8 mouse cellular contexts compared by ENCODE assay signal in the genomic region with DNA sequence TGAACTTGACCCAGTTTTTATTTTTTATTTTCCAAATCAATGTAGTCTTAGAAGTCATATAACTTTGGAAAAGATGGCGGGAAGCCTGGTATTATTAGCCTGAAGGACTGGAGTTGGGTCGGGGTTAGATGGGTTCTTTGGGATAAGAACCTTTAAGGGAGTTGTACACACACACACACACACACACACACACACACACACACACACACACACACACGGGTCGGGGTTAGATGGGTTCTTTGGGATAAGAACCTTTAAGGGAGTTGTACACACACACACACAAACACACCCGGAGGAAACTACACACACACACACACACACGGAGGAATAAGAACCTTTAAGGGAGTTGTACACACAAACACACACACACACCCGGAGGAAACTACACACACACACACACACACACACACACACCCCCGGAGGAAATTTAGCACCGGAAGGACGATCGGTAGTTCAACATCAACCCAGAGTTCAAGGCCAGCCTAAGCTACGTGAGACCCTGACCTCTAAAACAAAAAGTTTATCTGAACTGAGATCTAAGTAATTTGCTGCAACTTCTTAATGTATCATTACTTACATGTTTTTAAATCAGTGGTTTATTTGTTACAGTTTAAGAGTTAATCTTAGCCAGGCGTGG. TPM values are rescaled to one million over a fixed set of nuclear protein-coding genes. Genes with fewer than 3 reads are reported as not detected.
DNase-seq lines count a peak whose midpoint lies in the region; ATAC-seq and TF ChIP-seq lines count a peak whose summit lies in the region.

No protein-coding gene starts in this region.

- no peak for DNase-seq in lung, postnatal 0 days (ENCODE audit: low spot score)
- DNase-seq in lung, postnatal 14 days, result no peak
- no peak for DNase-seq in limb, embryonic 11.5 days (ENCODE audit: low spot score)
- DNase-seq in spleen, postnatal 10 days (ENCODE audit: low spot score in 2 of 2), result no peak
- DNase-seq in kidney, adult 9 months, result no peak
- DNase-seq in urinary bladder, adult 18-20 months (ENCODE audit: low spot score in 2 of 2), result no peak

- no peak for TF ChIP-seq CTCF in lung, postnatal 0 days (IDR thresholded peaks at IDR 0.05)

- 0 out of 2 replicates have a peak overlapping the region, but pooled peaks have one; percentile 26 for H3K9ac ChIP-seq in lung, postnatal 0 days (replicated peaks; ENCODE audit: low read depth)
- peak overlapping the region; percentile 23; the same call in 1 of the 2 replicates for H3K9ac ChIP-seq in limb, embryonic 11.5 days (ENCODE audit: low read length)
- no peak overlapping the region for H3K9ac ChIP-seq in stomach, embryonic 14.5 days (replicated peaks; ENCODE audit: low read depth, low read length)

- no peak for TF ChIP-seq EP300 in lung, postnatal 0 days (IDR thresholded peaks at IDR 0.05)

- H3K27me3 ChIP-seq in lung, postnatal 0 days (replicated peaks; ENCODE audit: insufficient read depth, low read length), result no peaks in the 10 kb centered on the region
- no peaks in the 10 kb centered on the region for H3K27me3 ChIP-seq in limb, embryonic 11.5 days (ENCODE audit: control insufficient read depth, insufficient read depth, low read length)
- H3K27me3 ChIP-seq in stomach, embryonic 14.5 days (ENCODE audit: control insufficient read depth, insufficient read depth, low read length), result no peaks in the 10 kb centered on the region

- peak overlapping the region; percentile 56 for H3K4me3 ChIP-seq in lung, postnatal 0 days (ENCODE audit: low read depth, low read length)
- peak overlapping the region; percentile 56 for H3K4me3 ChIP-seq in limb, embryonic 11.5 days (ENCODE audit: low read depth, low read length)
- H3K4me3 ChIP-seq in stomach, embryonic 14.5 days (ENCODE audit: low read depth, low read length), result peak overlapping the region; percentile 45

- H3K4me1 ChIP-seq in lung, postnatal 0 days (ENCODE audit: insufficient read depth, low read depth, low read length), result no peaks in the 10 kb centered on the region
- H3K4me1 ChIP-seq in limb, embryonic 11.5 days (ENCODE audit: control insufficient read depth, insufficient read depth, low read length), result no peaks in the 10 kb centered on the region
- peaks cover 5% of the 10 kb centered on the region; the same call in 1 of the 2 replicates for H3K4me1 ChIP-seq in stomach, embryonic 14.5 days (ENCODE audit: control insufficient read depth, insufficient read depth, low read length)

- H3K27ac ChIP-seq in lung, postnatal 0 days (ENCODE audit: low read length), result 0 out of 2 replicates have a peak overlapping the region, but pooled peaks have one; percentile 27
- H3K27ac ChIP-seq in limb, embryonic 11.5 days (replicated peaks; ENCODE audit: low read depth, low read length), result no peak overlapping the region
- H3K27ac ChIP-seq in stomach, embryonic 14.5 days (ENCODE audit: low read length), result no peak overlapping the region

- WGBS in lung, postnatal 0 days, result 47% methylated on average over 13 of the region's 13 CpGs
- 55% methylated on average over 13 of the region's 13 CpGs for WGBS in limb, embryonic 11.5 days
- WGBS in stomach, embryonic 14.5 days, result 51% methylated on average over 13 of the region's 13 CpGs

- peak overlapping the region; percentile 89 for H3K4me2 ChIP-seq in lung, postnatal 0 days (replicated peaks; ENCODE audit: low read depth, low read length)
- peak overlapping the region; percentile 33; the same call in 1 of the 2 replicates for H3K4me2 ChIP-seq in limb, embryonic 11.5 days (ENCODE audit: low read depth, severe bottlenecking)
- H3K4me2 ChIP-seq in stomach, embryonic 14.5 days (replicated peaks; ENCODE audit: low read depth, low read length), result peak overlapping the region; percentile 40

- H3K9me3 ChIP-seq in lung, postnatal 0 days (ENCODE audit: low read length), result no peaks in the 10 kb centered on the region
- no peaks in the 10 kb centered on the region for H3K9me3 ChIP-seq in limb, embryonic 11.5 days (ENCODE audit: control insufficient read depth, low read length)
- no peaks in the 10 kb centered on the region for H3K9me3 ChIP-seq in stomach, embryonic 14.5 days (ENCODE audit: control insufficient read depth, low read depth, low read length)

- no peak for ATAC-seq in lung, postnatal 0 days
- peak; percentile 18 for ATAC-seq in erythroblast, adult 5-6 weeks (replicated peaks; ENCODE audit: low FRiP score, poor library complexity, severe bottlenecking)
- ATAC-seq in limb, embryonic 11.5 days (ENCODE audit: insufficient number of reproducible peaks, low FRiP score, low TSS enrichment, low read depth), result 0 out of 2 replicates have a peak, but pooled peaks have one; percentile 5
- no peak; the same call in 1 of the 2 replicates for ATAC-seq in stomach, embryonic 14.5 days (ENCODE audit: insufficient number of reproducible peaks, insufficient read depth, low FRiP score, low read depth)

- no peaks in the 10 kb centered on the region for H3K36me3 ChIP-seq in lung, postnatal 0 days (ENCODE audit: insufficient read depth, low read length)
- H3K36me3 ChIP-seq in limb, embryonic 11.5 days (ENCODE audit: control insufficient read depth, insufficient read depth, low read length), result no peaks in the 10 kb centered on the region
- H3K36me3 ChIP-seq in stomach, embryonic 14.5 days (ENCODE audit: control insufficient read depth, insufficient read depth, low read length), result no peaks in the 10 kb centered on the region

RNA-seq across cellular contexts. Expression of a gene that starts 0.5 kb away (rescaled TPM):
- polyA plus RNA-seq in lung, postnatal 0 days (2015; fragmentation: Nextera tagmentation; extraction: Ambion mirVana), result 18.9 and 19.5 TPM in 2 replicates
- 1.7 and 5.0 TPM in 2 replicates for total RNA-seq in erythroblast, adult 5-6 weeks (2015; ENCODE audit: low replicate concordance)
- 7.4 and 22.4 TPM in 2 replicates for total RNA-seq in erythroblast, adult 5-6 weeks (2017; ENCODE audit: low replicate concordance)
- 30.3 and 32.6 TPM in 2 replicates for polyA plus RNA-seq in limb, embryonic 11.5 days (2014; fragmentation: Nextera tagmentation; extraction: Ambion mirVana)
- 21.5 and 24.3 TPM in 2 replicates for polyA plus RNA-seq in stomach, embryonic 14.5 days (2014; fragmentation: Nextera tagmentation; extraction: Ambion mirVana)

RNA-seq across cellular contexts. Expression of a gene that starts 15.8 kb away (rescaled TPM):
- 74.7 and 78.6 TPM in 2 replicates for polyA plus RNA-seq in lung, postnatal 0 days (2015; fragmentation: Nextera tagmentation; extraction: Ambion mirVana)
- 13.0 and 26.1 TPM in 2 replicates for total RNA-seq in erythroblast, adult 5-6 weeks (2015; ENCODE audit: low replicate concordance)
- total RNA-seq in erythroblast, adult 5-6 weeks (2017; ENCODE audit: low replicate concordance), result 10.3 and 11.9 TPM in 2 replicates
- 18.0 and 19.3 TPM in 2 replicates for polyA plus RNA-seq in limb, embryonic 11.5 days (2014; fragmentation: Nextera tagmentation; extraction: Ambion mirVana)
- 33.4 and 35.1 TPM in 2 replicates for polyA plus RNA-seq in stomach, embryonic 14.5 days (2014; fragmentation: Nextera tagmentation; extraction: Ambion mirVana)

RNA-seq across cellular contexts. Expression of a gene that starts 24.7 kb away (rescaled TPM):
- polyA plus RNA-seq in lung, postnatal 0 days (2015; fragmentation: Nextera tagmentation; extraction: Ambion mirVana), result 6.8 and 8.1 TPM in 2 replicates
- 7.9 and 12.3 TPM in 2 replicates for total RNA-seq in erythroblast, adult 5-6 weeks (2015; ENCODE audit: low replicate concordance)
- total RNA-seq in erythroblast, adult 5-6 weeks (2017; ENCODE audit: low replicate concordance), result 12.8 and 18.4 TPM in 2 replicates
- 21.3 and 26.5 TPM in 2 replicates for polyA plus RNA-seq in limb, embryonic 11.5 days (2014; fragmentation: Nextera tagmentation; extraction: Ambion mirVana)
- 18.6 and 21.2 TPM in 2 replicates for polyA plus RNA-seq in stomach, embryonic 14.5 days (2014; fragmentation: Nextera tagmentation; extraction: Ambion mirVana)

RNA-seq across cellular contexts. Expression of a gene that starts 24.9 kb away (rescaled TPM):
- polyA plus RNA-seq in lung, postnatal 0 days (2015; fragmentation: Nextera tagmentation; extraction: Ambion mirVana), result 47.4 and 49.2 TPM in 2 replicates
- total RNA-seq in erythroblast, adult 5-6 weeks (2015; ENCODE audit: low replicate concordance), result 4.8 and 14.2 TPM in 2 replicates
- 6.4 and 13.0 TPM in 2 replicates for total RNA-seq in erythroblast, adult 5-6 weeks (2017; ENCODE audit: low replicate concordance)
- 111 and 122 TPM in 2 replicates for polyA plus RNA-seq in limb, embryonic 11.5 days (2014; fragmentation: Nextera tagmentation; extraction: Ambion mirVana)
- polyA plus RNA-seq in stomach, embryonic 14.5 days (2014; fragmentation: Nextera tagmentation; extraction: Ambion mirVana), result 88.8 and 96.0 TPM in 2 replicates

Comparison
In these comparisons a context has a peak if more than half of its experiments do, and no peak if none do; other contexts are left out.
1. ATAC-seq: peak in erythroblast, adult 5-6 weeks (single experiment) and limb, embryonic 11.5 days (single experiment); none in lung, postnatal 0 days (single experiment) and stomach, embryonic 14.5 days (single experiment).
2. H3K4me2 ChIP-seq: peak in every context shown above with its lines; median percentile 89 in lung, postnatal 0 days; 40 in stomach, embryonic 14.5 days; 33 in limb, embryonic 11.5 days.
3. Peak in every context shown above with its lines, with median percentiles within 50 percentile points of each other: H3K4me3 ChIP-seq.